Mouse (Mus musculus): ENCODE data around the gene Arfgef2. TPM values are rescaled to one million over a fixed set of nuclear protein-coding genes. Genes with fewer than 3 reads are reported as not detected.

The Arfgef2 gene
- polyA plus RNA-seq, 1 experiment from 2014 or later: 5.2 TPM

DNA sequence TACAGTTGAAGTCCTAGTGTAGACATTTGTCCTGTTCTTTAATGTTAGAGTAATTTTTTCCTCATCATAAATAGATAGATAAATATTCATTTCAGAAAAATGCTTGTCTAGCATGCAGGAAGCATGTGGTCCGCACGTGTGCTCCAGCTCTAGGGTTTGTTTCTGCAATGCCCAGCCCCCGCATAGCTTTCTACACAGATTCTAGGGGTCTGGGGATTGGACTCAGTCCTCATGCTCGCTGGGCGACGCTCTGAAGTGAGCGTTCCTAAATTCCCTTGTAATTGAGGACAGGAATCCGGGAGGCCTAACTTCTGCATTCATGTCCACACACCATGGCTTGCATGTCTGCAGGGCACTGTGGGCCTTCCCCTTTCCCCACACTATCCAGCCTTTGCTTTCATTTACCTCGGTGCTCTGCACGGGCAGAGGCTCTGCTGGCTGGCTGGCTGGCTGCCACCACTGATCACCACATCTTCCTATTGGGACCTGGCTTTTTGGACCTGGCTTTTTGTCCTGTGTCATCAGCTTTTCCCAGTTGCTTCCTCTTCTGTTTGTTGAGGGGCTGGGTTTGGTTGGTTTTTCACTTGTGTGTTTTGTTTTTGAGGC is 69.4 kb downstream of the Arfgef2 start:
- no peak overlapping the region for H3K4me3 ChIP-seq
- no peak overlapping the region for H3K9ac ChIP-seq
- no peaks in the 10 kb centered on the region for H3K27me3 ChIP-seq (replicated peaks)
- no peaks in the 10 kb centered on the region for H3K9me3 ChIP-seq
- H3K4me1 ChIP-seq: no peaks in the 10 kb centered on the region
- H3K27ac ChIP-seq: no peak overlapping the region
- H3K4me2 ChIP-seq: no peak overlapping the region
- H3K36me3 ChIP-seq (replicated peaks): peaks cover 28% of the 10 kb centered on the region
- no peak for ATAC-seq (replicated peaks)
- WGBS: 81% methylated on average over 10 of the region's 10 CpGs

- ATAC-seq (replicated peaks): no peak
- Histone ChIP-seq H3K27me3 (replicated peaks) (no peaks in the 10 kb centered on the region), H3K4me1 (no peaks in the 10 kb centered on the region), H3K27ac (no peak overlapping the region), H3K4me2 (no peak overlapping the region), H3K4me3 (no peak overlapping the region), H3K9me3 (no peaks in the 10 kb centered on the region), H3K36me3 (replicated peaks) (peaks cover 25% of the 10 kb centered on the region), H3K9ac (no peak overlapping the region)
- 93% methylated on average over 6 of the region's 6 CpGs for whole genome bisulfite sequencing
Measured at GRCm38 (mm10) chr2:166875561-166875960, 70.2 kb downstream of the Arfgef2 start.

DNA sequence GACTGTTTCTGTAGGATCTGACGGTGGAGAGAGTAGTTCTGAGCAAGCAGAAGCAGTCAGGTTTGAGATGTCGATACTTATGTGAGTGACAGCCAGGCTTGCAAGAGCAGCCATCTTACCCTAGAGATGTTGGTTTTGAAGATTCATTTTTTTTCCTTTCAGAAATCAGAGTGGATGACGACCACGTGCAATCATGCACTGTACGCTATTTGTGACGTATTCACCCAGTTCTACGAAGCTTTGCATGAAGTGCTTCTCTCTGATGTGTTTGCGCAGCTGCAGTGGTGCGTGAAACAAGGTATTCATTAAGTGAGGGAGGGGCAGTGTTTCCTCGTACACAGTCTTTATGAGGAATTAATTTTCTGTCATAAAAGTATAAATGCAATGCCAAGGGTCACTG is 70.9 kb downstream of the Arfgef2 start:
- WGBS: 92% methylated on average over 10 of the region's 10 CpGs
- peaks cover 21% of the 10 kb centered on the region for H3K36me3 ChIP-seq (replicated peaks)
- H3K4me3 ChIP-seq: no peak overlapping the region
- H3K27ac ChIP-seq: no peak overlapping the region
- no peak overlapping the region for H3K9ac ChIP-seq
- H3K4me1 ChIP-seq: no peaks in the 10 kb centered on the region
- no peak overlapping the region for H3K4me2 ChIP-seq
- ATAC-seq (replicated peaks): no peak
- H3K27me3 ChIP-seq (replicated peaks): no peaks in the 10 kb centered on the region
- no peaks in the 10 kb centered on the region for H3K9me3 ChIP-seq

GRCm38 (mm10) chr2:166885066-166885465 is 79.7 kb downstream of the Arfgef2 start:
- H3K4me1 ChIP-seq: no peaks in the 10 kb centered on the region
- no peak overlapping the region for H3K27ac ChIP-seq
- WGBS: 78% methylated on average over 7 of the region's 7 CpGs
- no peak for ATAC-seq (replicated peaks)
- no peaks in the 10 kb centered on the region for H3K27me3 ChIP-seq (replicated peaks)
- H3K4me3 ChIP-seq: no peak overlapping the region
- H3K4me2 ChIP-seq: no peak overlapping the region
- no peak overlapping the region for H3K9ac ChIP-seq
- H3K9me3 ChIP-seq: no peaks in the 10 kb centered on the region
- peaks cover 6% of the 10 kb centered on the region; the same call in 1 of the 2 replicates for H3K36me3 ChIP-seq (replicated peaks)

DNA sequence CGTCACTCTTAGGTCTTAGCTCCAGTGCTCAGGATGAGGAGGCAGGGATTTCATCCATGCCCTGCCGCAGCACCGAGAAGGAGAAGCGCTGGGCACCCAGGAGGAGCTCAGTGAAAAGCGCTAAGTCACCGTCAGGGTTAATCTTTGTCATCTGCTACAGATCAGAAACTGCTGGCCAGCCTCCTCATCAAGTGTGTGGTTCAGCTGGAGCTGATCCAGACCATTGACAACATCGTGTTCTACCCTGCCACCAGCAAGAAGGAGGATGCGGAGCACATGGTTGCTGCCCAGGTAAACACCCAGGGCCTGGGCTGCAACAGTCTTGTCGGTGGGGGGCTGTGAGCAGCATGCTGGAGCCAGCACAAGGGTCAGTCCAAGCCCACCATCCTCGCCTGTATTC is 80.2 kb downstream of the Arfgef2 start:
- no peak for ATAC-seq (replicated peaks)
- Histone ChIP-seq H3K27me3 (replicated peaks) (no peaks in the 10 kb centered on the region), H3K4me1 (no peaks in the 10 kb centered on the region), H3K36me3 (replicated peaks) (peaks cover 6% of the 10 kb centered on the region; the same call in 1 of the 2 replicates), H3K9me3 (no peaks in the 10 kb centered on the region), H3K4me2 (no peak overlapping the region), H3K27ac (no peak overlapping the region), H3K4me3 (no peak overlapping the region), H3K9ac (no peak overlapping the region)
- 71% methylated on average over 10 of the region's 10 CpGs for WGBS

GRCm38 (mm10) chr2:166886231-166886630 is 80.8 kb downstream of the Arfgef2 start:
- 88% methylated on average over 3 of the region's 3 CpGs for WGBS
- Histone ChIP-seq H3K4me2 (no peak overlapping the region), H3K4me1 (no peaks in the 10 kb centered on the region), H3K9me3 (no peaks in the 10 kb centered on the region), H3K27me3 (replicated peaks) (no peaks in the 10 kb centered on the region), H3K27ac (no peak overlapping the region), H3K4me3 (no peak overlapping the region), H3K36me3 (replicated peaks) (peaks cover 6% of the 10 kb centered on the region; the same call in 1 of the 2 replicates), H3K9ac (no peak overlapping the region)
- ATAC-seq (replicated peaks): no peak

DNA sequence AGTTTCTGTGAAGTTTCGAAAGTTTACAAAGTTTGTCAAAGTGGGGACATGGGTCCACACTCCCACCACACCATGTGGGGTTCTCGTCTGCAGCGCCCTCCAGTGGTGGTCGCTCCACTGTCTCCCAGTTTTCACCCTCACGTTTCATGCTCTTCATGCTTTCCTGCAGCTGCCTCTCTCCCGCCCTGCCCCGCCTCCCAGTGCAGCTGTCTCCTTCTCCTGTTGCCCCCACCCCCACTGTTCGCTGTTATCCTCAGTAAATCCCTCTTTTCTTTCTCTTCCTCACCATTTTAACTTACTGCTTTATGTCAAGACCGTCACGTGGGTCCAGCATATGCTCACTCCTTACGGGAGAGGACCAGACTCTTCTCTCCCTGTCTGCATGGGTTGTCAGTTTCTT is 82.4 kb downstream of the Arfgef2 start:
- H3K27me3 ChIP-seq (replicated peaks): no peaks in the 10 kb centered on the region
- no peak overlapping the region for H3K27ac ChIP-seq
- no peaks in the 10 kb centered on the region for H3K4me1 ChIP-seq
- no peak overlapping the region for H3K4me2 ChIP-seq
- H3K9ac ChIP-seq: no peak overlapping the region
- no peaks in the 10 kb centered on the region for H3K9me3 ChIP-seq
- H3K36me3 ChIP-seq (replicated peaks): peaks cover 17% of the 10 kb centered on the region; the same call in 1 of the 2 replicates
- 14% methylated on average over 11 of the region's 11 CpGs for WGBS
- H3K4me3 ChIP-seq: no peak overlapping the region
- no peak for ATAC-seq (replicated peaks)

DNA sequence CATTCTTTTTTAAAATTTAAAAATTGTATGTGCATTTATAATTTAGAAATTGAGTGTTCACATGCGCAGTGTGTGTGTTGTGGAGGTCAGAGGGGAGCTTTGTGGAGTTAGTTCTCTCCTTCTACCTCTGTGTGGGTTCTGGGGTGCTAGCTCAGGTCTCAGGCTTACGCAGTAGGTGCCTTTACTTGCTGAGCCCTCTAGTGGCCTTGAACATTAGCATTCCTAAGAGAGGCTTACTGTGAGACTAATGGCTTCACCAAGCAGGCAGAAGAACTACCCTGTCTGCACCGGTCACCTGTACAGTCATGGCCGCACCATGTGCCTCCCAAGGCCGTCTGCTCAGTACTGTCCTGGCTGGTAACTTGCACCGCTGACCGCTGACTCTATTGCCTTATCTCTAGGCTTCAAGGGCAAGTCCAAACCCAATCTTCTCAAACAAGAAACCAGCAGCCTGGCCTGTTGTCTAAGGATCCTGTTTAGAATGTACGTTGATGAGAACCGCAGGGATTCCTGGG is 86.0 kb downstream of the Arfgef2 start:
- H3K36me3 ChIP-seq (replicated peaks): peaks cover 11% of the 10 kb centered on the region; the same call in 1 of the 2 replicates
- 72% methylated on average over 9 of the region's 9 CpGs for WGBS
- no peaks in the 10 kb centered on the region for H3K27me3 ChIP-seq (replicated peaks)
- no peaks in the 10 kb centered on the region for H3K4me1 ChIP-seq
- no peaks in the 10 kb centered on the region for H3K9me3 ChIP-seq
- H3K4me3 ChIP-seq: no peak overlapping the region
- no peak overlapping the region for H3K9ac ChIP-seq
- ATAC-seq (replicated peaks): no peak
- H3K27ac ChIP-seq: no peak overlapping the region
- H3K4me2 ChIP-seq: no peak overlapping the region

- H3K27me3 ChIP-seq (replicated peaks): no peaks in the 10 kb centered on the region
- no peaks in the 10 kb centered on the region for H3K9me3 ChIP-seq
- H3K9ac ChIP-seq: no peak overlapping the region
- H3K4me1 ChIP-seq: no peaks in the 10 kb centered on the region
- ATAC-seq (replicated peaks): no peak
- WGBS: 91% methylated on average over 8 of the region's 8 CpGs
- peaks cover 11% of the 10 kb centered on the region; the same call in 1 of the 2 replicates for H3K36me3 ChIP-seq (replicated peaks)
- no peak overlapping the region for H3K4me2 ChIP-seq
- no peak overlapping the region for H3K4me3 ChIP-seq
- no peak overlapping the region for H3K27ac ChIP-seq
Measured at GRCm38 (mm10) chr2:166892158-166892680, 86.8 kb downstream of the Arfgef2 start.

DNA sequence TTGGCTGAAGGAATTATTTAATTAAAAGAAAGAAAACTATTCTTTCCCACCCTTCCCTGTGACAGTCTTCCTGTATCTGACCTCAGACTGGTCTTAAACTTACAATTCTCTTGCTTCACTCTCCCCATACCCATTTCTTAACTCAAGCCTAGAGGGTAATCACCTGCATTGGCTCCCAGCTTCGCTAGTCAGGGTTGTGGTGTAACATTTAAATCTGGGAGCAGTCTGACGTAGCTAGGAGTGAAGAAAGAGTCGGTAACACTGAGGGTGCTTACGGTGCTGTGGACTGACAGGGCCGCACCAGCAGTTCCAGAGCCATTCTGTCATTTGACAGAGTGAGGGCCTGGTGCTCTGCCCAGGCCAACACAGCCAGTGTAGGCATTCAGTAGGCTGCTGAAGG is 87.6 kb downstream of the Arfgef2 start:
- H3K27me3 ChIP-seq (replicated peaks): no peaks in the 10 kb centered on the region
- H3K9me3 ChIP-seq: no peaks in the 10 kb centered on the region
- ATAC-seq (replicated peaks): no peak
- no peaks in the 10 kb centered on the region for H3K4me1 ChIP-seq
- no peak overlapping the region for H3K4me3 ChIP-seq
- no peak overlapping the region for H3K27ac ChIP-seq
- 96% methylated on average over 5 of the region's 5 CpGs for WGBS
- H3K36me3 ChIP-seq (replicated peaks): peaks cover 11% of the 10 kb centered on the region; the same call in 1 of the 2 replicates
- no peak overlapping the region for H3K9ac ChIP-seq
- H3K4me2 ChIP-seq: no peak overlapping the region

DNA sequence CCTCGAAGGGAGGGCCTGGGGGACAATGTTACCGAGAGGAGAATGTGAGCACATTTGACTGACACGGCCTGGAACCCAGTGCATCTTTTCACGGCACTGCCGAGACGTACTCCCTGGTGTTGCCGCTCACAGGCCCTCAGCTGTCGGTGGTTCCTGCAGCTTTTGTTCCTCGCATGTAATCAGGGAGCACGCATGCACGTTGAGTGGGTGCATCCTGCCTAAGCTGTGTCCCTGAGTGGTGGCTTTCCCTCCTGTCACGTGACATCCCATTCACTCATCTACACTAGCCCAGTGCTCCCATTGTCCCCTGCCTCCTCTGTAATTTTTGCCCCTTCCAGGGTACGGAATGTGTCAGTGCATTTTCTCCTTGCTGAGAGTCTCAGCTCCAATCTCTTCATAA is 91.0 kb downstream of the Arfgef2 start:
- Histone ChIP-seq H3K4me3 (no peak overlapping the region), H3K9me3 (no peaks in the 10 kb centered on the region), H3K36me3 (replicated peaks) (peaks cover 10% of the 10 kb centered on the region; the same call in 1 of the 2 replicates), H3K4me1 (no peaks in the 10 kb centered on the region), H3K9ac (no peak overlapping the region), H3K4me2 (no peak overlapping the region), H3K27ac (no peak overlapping the region), H3K27me3 (replicated peaks) (no peaks in the 10 kb centered on the region)
- WGBS: 54% methylated on average over 13 of the region's 13 CpGs
- ATAC-seq (replicated peaks): no peak

- H3K9ac ChIP-seq: no peak overlapping the region
- H3K27ac ChIP-seq: no peak overlapping the region
- no peak overlapping the region for H3K4me3 ChIP-seq
- 82% methylated on average over 12 of the region's 12 CpGs for WGBS
- no peak for ATAC-seq (replicated peaks)
- 0 out of 2 replicates have a peak, but pooled peaks cover 4% of the 10 kb centered on the region for H3K36me3 ChIP-seq (replicated peaks)
- no peaks in the 10 kb centered on the region for H3K9me3 ChIP-seq
- H3K4me1 ChIP-seq: no peaks in the 10 kb centered on the region
- no peak overlapping the region for H3K4me2 ChIP-seq
- H3K27me3 ChIP-seq (replicated peaks): no peaks in the 10 kb centered on the region
Measured at GRCm38 (mm10) chr2:166896974-166897373, 91.6 kb downstream of the Arfgef2 start.

DNA sequence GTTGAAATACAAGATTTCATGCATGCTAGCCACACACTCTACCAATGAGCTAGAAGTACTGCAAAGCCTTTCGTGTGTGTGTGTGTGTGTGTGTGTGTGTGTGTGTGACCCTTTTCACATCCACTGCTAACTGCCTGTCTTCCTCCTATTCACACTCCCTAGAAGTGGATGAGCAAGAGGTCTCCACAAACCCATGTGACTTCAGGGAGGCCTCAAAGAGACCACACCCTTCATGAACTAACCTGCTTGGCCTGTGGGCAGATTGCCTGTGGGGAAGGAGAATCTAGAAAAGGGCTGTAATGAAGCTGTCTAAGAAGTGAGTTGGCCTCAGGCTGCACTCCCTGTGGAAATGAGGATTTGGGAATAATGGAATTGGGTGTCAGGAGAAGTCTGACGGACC is 93.8 kb downstream of the Arfgef2 start:
- H3K27ac ChIP-seq: no peak overlapping the region
- 81% methylated on average over 2 of the region's 2 CpGs for WGBS

More for the DNA sequence above, 93.8 kb downstream of the Arfgef2 start:
- Histone ChIP-seq H3K4me2 (no peak overlapping the region), H3K9ac (no peak overlapping the region), H3K9me3 (no peaks in the 10 kb centered on the region), H3K27me3 (replicated peaks) (no peaks in the 10 kb centered on the region), H3K4me1 (no peaks in the 10 kb centered on the region), H3K36me3 (replicated peaks) (no peaks in the 10 kb centered on the region), H3K4me3 (no peak overlapping the region)
- ATAC-seq (replicated peaks): no peak

Measured in midbrain, embryonic 15.5 days (tissue).